Mouse (Mus musculus) G1E (cell line): Measurements from ENCODE around the gene Scn1b.

Source experiments
- CTCF ChIP-seq: IDR thresholded peaks from 2 replicates; pipeline ENCODE4 v1.5.1; 2012; ENCODE audit warnings: low read depth, low read length, inconsistent platforms, mixed read lengths
- GATA1 ChIP-seq: IDR thresholded peaks from 2 replicates; pipeline ENCODE4 v1.6.1; 2012; ENCODE audit warnings: borderline replicate concordance, low read length, inconsistent platforms, mixed read lengths
- TAL1 ChIP-seq: conservative IDR thresholded peaks from 2 replicates; pipeline ENCODE4 v1.6.1; 2012; ENCODE audit warnings: low read depth, low read length, inconsistent platforms, mixed read lengths

DNA sequence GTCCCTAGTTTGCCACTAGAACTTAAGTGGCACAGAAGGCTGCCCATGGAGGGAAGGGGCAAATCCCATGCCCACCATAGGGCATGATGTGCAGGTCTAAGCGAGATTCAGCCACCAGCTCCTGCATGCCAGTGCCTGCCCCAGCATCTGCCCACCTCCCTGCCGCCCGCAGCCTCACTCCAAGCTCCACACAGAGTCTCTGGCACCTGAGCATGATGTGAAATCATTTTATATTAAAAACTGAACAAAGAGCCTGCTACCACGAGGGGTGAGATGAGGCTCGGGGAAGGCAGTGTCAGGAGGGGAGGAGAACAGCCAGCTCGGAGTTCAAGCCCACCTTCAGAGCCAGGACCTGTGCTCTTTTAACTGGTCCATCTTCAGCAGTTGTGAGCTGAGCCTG is 56.5 kb downstream of the Scn1b start:
- TF ChIP-seq CTCF (no peak), GATA1 (no peak), TAL1 (no peak)
